8 mouse cellular contexts compared by ENCODE assay signal in genomic region chr2:153494293-153494811, GRCm38 (mm10). TPM values are rescaled to one million over a fixed set of nuclear protein-coding genes. Genes with fewer than 3 reads are reported as not detected.
DNase-seq lines count a peak whose midpoint lies in the region; ATAC-seq and TF ChIP-seq lines count a peak whose summit lies in the region.

No protein-coding gene starts in this region.

- peak overlapping the region; percentile 51 for H3K27ac ChIP-seq in kidney, embryonic 16.5 days (ENCODE audit: low read length)

- peak overlapping the region; percentile 22; the same call in 1 of the 2 replicates for H3K4me2 ChIP-seq in kidney, embryonic 16.5 days (replicated peaks; ENCODE audit: low read depth, low read length)

- ATAC-seq in kidney, embryonic 16.5 days (ENCODE audit: low FRiP score, low TSS enrichment), result peak; percentile 3; the same call in 1 of the 2 replicates
- peak; percentile 29 for ATAC-seq in erythroid progenitor cell, adult 5-6 weeks (replicated peaks; ENCODE audit: low FRiP score, poor library complexity, severe bottlenecking)
- peak; percentile 35 for ATAC-seq in inflammation-experienced regulatory T-cells, adult 6 months

- no peaks in the 10 kb centered on the region for H3K36me3 ChIP-seq in kidney, embryonic 16.5 days (ENCODE audit: insufficient read depth, low read length)

- peaks cover 48% of the 10 kb centered on the region for H3K4me1 ChIP-seq in kidney, embryonic 16.5 days (ENCODE audit: insufficient read depth, low read length)

- H3K4me3 ChIP-seq in kidney, embryonic 16.5 days (ENCODE audit: low read length), result no peak overlapping the region

- 19% methylated on average over 9 of the region's 9 CpGs for WGBS in kidney, embryonic 16.5 days

- H3K9ac ChIP-seq in kidney, embryonic 16.5 days (replicated peaks; ENCODE audit: low read length), result peak overlapping the region; percentile 46

- H3K9me3 ChIP-seq in kidney, embryonic 16.5 days (ENCODE audit: low read length), result no peaks in the 10 kb centered on the region

- no peaks in the 10 kb centered on the region for H3K27me3 ChIP-seq in kidney, embryonic 16.5 days (ENCODE audit: insufficient read depth, low read length)

- no peak for TF ChIP-seq POLR2A in brain, embryonic 14.5 days (IDR thresholded peaks at IDR 0.05; ENCODE audit: borderline replicate concordance, extremely low read depth, insufficient read depth, insufficient read length, poor library complexity, severe bottlenecking)

- TF ChIP-seq CTCF in brain, embryonic 14.5 days (IDR thresholded peaks at IDR 0.05; ENCODE audit: borderline replicate concordance, extremely low read depth, insufficient read depth, insufficient read length), result no peak

- no peak for DNase-seq in kidney, adult 8-10 months
- DNase-seq in brain, embryonic 14.5 days (ENCODE audit: low read depth), result peak; percentile 65
- peak; percentile 58 for DNase-seq in naive thymus-derived CD4-positive, alpha-beta T cell, adult 2 months (ENCODE audit: low read depth)
- peak; percentile 54 for DNase-seq in urinary bladder, adult 2 months (ENCODE audit: low spot score)
- no peak for DNase-seq in testis, postnatal 14 days (ENCODE audit: low spot score)

RNA-seq across cellular contexts. Expression of gene 4930404H24Rik, which starts 1.8 kb away (rescaled TPM):
- polyA plus RNA-seq in kidney, embryonic 16.5 days (2015; fragmentation: Nextera tagmentation; extraction: Ambion mirVana), result not detected in 2 replicates
- not detected in 2 replicates for polyA plus RNA-seq in brain, embryonic 14.5 days (2012; rRNA removed)
- not detected in 2 replicates for total RNA-seq in erythroid progenitor cell, adult 5-6 weeks (2015; ENCODE audit: low replicate concordance)
- not detected in 2 replicates for total RNA-seq in erythroid progenitor cell, adult 5-6 weeks (2017; ENCODE audit: low replicate concordance)
- polyA plus RNA-seq in inflammation-experienced regulatory T-cells, adult 6 months (2017; shearing (Covaris generic)), result not detected
- not detected in 2 replicates for polyA plus RNA-seq in urinary bladder, adult 2 months (2012; rRNA removed)

RNA-seq across cellular contexts. Expression of gene Nol4l, which starts 35.4 kb away (rescaled TPM):
- 13.8 and 17.1 TPM in 2 replicates for polyA plus RNA-seq in kidney, embryonic 16.5 days (2015; fragmentation: Nextera tagmentation; extraction: Ambion mirVana)
- polyA plus RNA-seq in brain, embryonic 14.5 days (2012; rRNA removed), result 70.2 and 101 TPM in 2 replicates
- 5.0 and 5.8 TPM in 2 replicates for total RNA-seq in erythroid progenitor cell, adult 5-6 weeks (2015; ENCODE audit: low replicate concordance)
- total RNA-seq in erythroid progenitor cell, adult 5-6 weeks (2017; ENCODE audit: low replicate concordance), result 2.7 and 5.8 TPM in 2 replicates
- 1 to 10 TPM; 2.4 to 3.9 (median 2.4) TPM for polyA plus RNA-seq in inflammation-experienced regulatory T-cells, adult 6 months (2017; shearing (Covaris generic))
- polyA plus RNA-seq in urinary bladder, adult 2 months (2012; rRNA removed), result 11.7 and 15.8 TPM in 2 replicates

Comparison
In these comparisons a context has a peak if more than half of its experiments do, and no peak if none do; other contexts are left out.
1. DNase-seq: peak in brain, embryonic 14.5 days (single experiment), naive thymus-derived CD4-positive, alpha-beta T cell, adult 2 months (single experiment) and urinary bladder, adult 2 months (single experiment); none in kidney, adult 8-10 months (0 of 2) and testis, postnatal 14 days (single experiment).
2. Peak in every context shown above with its lines, with median percentiles within 50 percentile points of each other: ATAC-seq.